Mouse (Mus musculus) ES-E14 (cell line): ENCODE results near the gene Mad2l1. TPM values are rescaled to one million over a fixed set of nuclear protein-coding genes. Genes with fewer than 3 reads are reported as not detected.

ENCODE experiments used
- DNase-seq: peaks from one replicate; pipeline ENCODE4 v3.0.0-alpha.2; 2013; ENCODE audit warnings: low read depth, low spot score
- H3K27ac ChIP-seq: 2 replicates; pipeline ENCODE4 v1.5.1; 2012; ENCODE audit warnings: low read depth, mild to moderate bottlenecking, low read length, moderate library complexity, mixed read lengths; ENCODE audit not compliant: poor library complexity, insufficient read depth, severe bottlenecking
- H3K36me3 ChIP-seq: 2 replicates; pipeline ENCODE4 v1.6.1; 2012; ENCODE audit warnings: mild to moderate bottlenecking, low read length, moderate library complexity, mixed read lengths; ENCODE audit not compliant: control insufficient read depth, poor library complexity, insufficient read depth, severe bottlenecking
- H3K4me1 ChIP-seq, 2 experiments: fragments of 150-350 bp in 1 of 2; sonication (generic) in 1 of 2; 2 replicates each; pipeline ENCODE4 v1.6.1; 2012; ENCODE audit warnings: low read length in 2 of 2, mild to moderate bottlenecking in 1 of 2, mixed read lengths in 1 of 2; ENCODE audit not compliant: control insufficient read depth in 2 of 2, insufficient read depth in 2 of 2, poor library complexity in 1 of 2
- H3K4me3 ChIP-seq, 2 experiments: fragments of 150-350 bp in 1 of 2; sonication (generic) in 1 of 2; 2 replicates each; pipeline ENCODE4 v1.5.1; 2012; ENCODE audit warnings: low read length in 2 of 2, low read depth in 1 of 2, mild to moderate bottlenecking in 1 of 2, mixed read lengths in 1 of 2; ENCODE audit not compliant: insufficient read depth in 1 of 2, poor library complexity in 1 of 2, severe bottlenecking in 1 of 2
- H3K9ac ChIP-seq: 2 replicates; pipeline ENCODE4 v1.6.1; 2012; ENCODE audit warnings: low read depth, mild to moderate bottlenecking, low read length, mixed read lengths; ENCODE audit not compliant: poor library complexity, insufficient read depth, severe bottlenecking
- H3K9me3 ChIP-seq: fragments of 150-350 bp; sonication (generic); 2 replicates; pipeline ENCODE4 v1.6.1; 2012; ENCODE audit warnings: low read depth, mild to moderate bottlenecking, low read length; ENCODE audit not compliant: control insufficient read depth, insufficient read depth
- CHD2 ChIP-seq: IDR thresholded peaks from 2 replicates; pipeline ENCODE4 v1.6.1; 2014; ENCODE audit warnings: mild to moderate bottlenecking, low read depth, low read length, inconsistent platforms
- HCFC1 ChIP-seq: IDR thresholded peaks from 2 replicates; pipeline ENCODE4 v1.6.1; 2012; ENCODE audit warnings: low read length, inconsistent platforms, borderline replicate concordance; ENCODE audit not compliant: insufficient read depth
- MAFK ChIP-seq: IDR thresholded peaks from 2 replicates; pipeline ENCODE4 v1.6.1; 2014; ENCODE audit warnings: mild to moderate bottlenecking, low read depth, low read length, inconsistent platforms; ENCODE audit not compliant: insufficient read depth
- ZC3H11A ChIP-seq: IDR thresholded peaks from 2 replicates; pipeline ENCODE4 v1.6.1; 2012; ENCODE audit warnings: low read depth, mild to moderate bottlenecking, inconsistent platforms, low read length, borderline replicate concordance
- ZNF384 ChIP-seq: IDR thresholded peaks from 2 replicates; pipeline ENCODE4 v1.6.1; 2012; ENCODE audit warnings: low read depth, low read length, inconsistent platforms
- in situ Hi-C, 2 experiments: fragments of 600-800 bp; cut with MboI; formaldehyde crosslinking; loops; one replicate each; pipeline ENCODE4 v1.15.1; 2025; ENCODE audit warnings: low sequenced_read_pairs in 2 of 2, inconsistent platforms in 1 of 2; ENCODE audit not compliant: unreplicated experiment in 2 of 2
- total RNA-seq: library from RNA; depleted of rRNA; stranded (reverse); fragments of 300-350 nt; gene quantifications from 2 replicates; pipeline ENCODE4 v1.2.3, GENCODE M21; 2012; rRNA removed

The Mad2l1 gene
- total RNA-seq, result 67.0 and 78.2 TPM in 2 replicates

GRCm38 (mm10) chr6:66535028-66535862 is at the start of gene Mad2l1:
Mad2l1 (plus strand) TSS chr6:66535390.
- Histone ChIP-seq H3K4me1 (no peaks in the 10 kb centered on the region; a peak in 1 of 4 replicates), H3K9me3 (no peaks in the 10 kb centered on the region), H3K9ac (peak within 1 kb of the TSS; percentile 90), H3K36me3 (peaks cover 7% of the 10 kb centered on the region), H3K27ac (peak within 1 kb of the TSS; percentile 83), H3K4me3 (peak within 1 kb of the TSS; percentile 81 to 92)
- in situ Hi-C loops, result loop anchor here in 1 of 2 experiments (25.0 kb wide), 1 partner anchor 627 kb away; no protein-coding TSS in a partner anchor
- DNase-seq, result peak; percentile 99
- TF ChIP-seq CHD2, result no peak
- peak; percentile 30; the same call in 1 of the 2 replicates for TF ChIP-seq HCFC1
- no peak; the same call in 1 of the 2 replicates for TF ChIP-seq ZNF384
- no peak for TF ChIP-seq ZC3H11A
- TF ChIP-seq MAFK, result no peak

DNA sequence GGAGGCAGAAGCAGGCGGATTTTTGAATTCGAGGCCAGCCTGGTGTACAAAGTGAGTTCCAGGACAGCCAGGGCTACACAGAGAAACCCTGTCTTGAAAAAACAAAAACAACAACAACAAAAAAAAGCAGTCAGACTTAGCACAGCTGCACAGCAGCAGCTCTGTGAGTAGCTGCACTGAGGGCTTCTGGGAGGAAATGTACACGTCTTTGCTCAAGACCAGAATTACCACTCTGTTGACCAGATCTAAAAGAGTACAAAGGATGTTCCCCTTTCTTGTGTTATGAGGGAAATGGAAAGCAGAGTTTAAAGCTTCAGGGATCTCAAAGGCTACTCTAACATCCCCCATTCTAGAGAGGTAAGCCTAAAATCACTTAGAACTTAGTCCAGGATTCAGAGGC is 41.5 kb upstream of the Mad2l1 start:
- Histone ChIP-seq H3K4me1 (no peaks in the 10 kb centered on the region), H3K36me3 (no peaks in the 10 kb centered on the region), H3K9me3 (no peaks in the 10 kb centered on the region), H3K27ac (no peak overlapping the region), H3K4me3 (no peak overlapping the region), H3K9ac (no peak overlapping the region)
- in situ Hi-C loops, result no loop called here
- DNase-seq, result no peak
- TF ChIP-seq ZC3H11A, result no peak
- no peak for TF ChIP-seq CHD2

DNA sequence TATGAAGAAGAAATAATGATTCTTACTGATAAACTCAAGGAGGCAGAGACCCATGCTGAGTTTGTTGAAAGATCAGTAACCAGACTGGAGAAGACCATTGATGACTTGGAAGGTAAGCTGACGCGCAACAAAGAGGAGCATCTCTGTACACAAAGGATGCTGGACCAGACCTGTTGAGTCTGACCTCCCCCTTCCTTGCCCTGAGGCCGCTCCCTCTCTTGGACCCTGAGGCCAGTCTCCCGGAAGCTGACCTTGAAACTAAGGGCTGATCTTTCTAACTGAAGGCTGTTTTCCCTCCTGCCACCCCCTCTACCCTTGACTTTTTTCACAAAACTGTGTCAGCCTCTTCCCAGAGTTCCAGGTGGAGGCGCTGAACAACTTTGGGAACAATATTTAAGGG is 18.8 kb upstream of the Mad2l1 start:
- Histone ChIP-seq H3K4me1 (no peaks in the 10 kb centered on the region), H3K9me3 (no peaks in the 10 kb centered on the region), H3K36me3 (no peaks in the 10 kb centered on the region), H3K9ac (no peak overlapping the region), H3K4me3 (no peak overlapping the region), H3K27ac (no peak overlapping the region)
- no peak for DNase-seq
- TF ChIP-seq HCFC1, result no peak
- TF ChIP-seq CHD2, result no peak
- no peak for TF ChIP-seq ZNF384
- no peak for TF ChIP-seq MAFK
- TF ChIP-seq ZC3H11A, result no peak
- in situ Hi-C loops, result no loop called here

GRCm38 (mm10) chr6:66528386-66528785 is 6.8 kb upstream of the Mad2l1 start:
- no peak overlapping the region for H3K27ac ChIP-seq
- in situ Hi-C loops, result loop anchor here in 1 of 2 experiments (25.0 kb wide), 1 partner anchor 634 kb away; no protein-coding TSS in a partner anchor
- H3K36me3 ChIP-seq, result no peaks in the 10 kb centered on the region
- H3K9me3 ChIP-seq, result no peaks in the 10 kb centered on the region
- peaks cover 2 to 9% of the 10 kb centered on the region in 2 experiments; a peak in 3 of 4 replicates for H3K4me1 ChIP-seq
- no peak for DNase-seq
- TF ChIP-seq ZNF384 (no peak), CHD2 (no peak), ZC3H11A (no peak)
- H3K9ac ChIP-seq, result no peak overlapping the region
- H3K4me3 ChIP-seq, result peak overlapping the region in 1 of 2 experiments; percentile 7; a peak in 1 of 4 replicates
